In the genomic region with DNA sequence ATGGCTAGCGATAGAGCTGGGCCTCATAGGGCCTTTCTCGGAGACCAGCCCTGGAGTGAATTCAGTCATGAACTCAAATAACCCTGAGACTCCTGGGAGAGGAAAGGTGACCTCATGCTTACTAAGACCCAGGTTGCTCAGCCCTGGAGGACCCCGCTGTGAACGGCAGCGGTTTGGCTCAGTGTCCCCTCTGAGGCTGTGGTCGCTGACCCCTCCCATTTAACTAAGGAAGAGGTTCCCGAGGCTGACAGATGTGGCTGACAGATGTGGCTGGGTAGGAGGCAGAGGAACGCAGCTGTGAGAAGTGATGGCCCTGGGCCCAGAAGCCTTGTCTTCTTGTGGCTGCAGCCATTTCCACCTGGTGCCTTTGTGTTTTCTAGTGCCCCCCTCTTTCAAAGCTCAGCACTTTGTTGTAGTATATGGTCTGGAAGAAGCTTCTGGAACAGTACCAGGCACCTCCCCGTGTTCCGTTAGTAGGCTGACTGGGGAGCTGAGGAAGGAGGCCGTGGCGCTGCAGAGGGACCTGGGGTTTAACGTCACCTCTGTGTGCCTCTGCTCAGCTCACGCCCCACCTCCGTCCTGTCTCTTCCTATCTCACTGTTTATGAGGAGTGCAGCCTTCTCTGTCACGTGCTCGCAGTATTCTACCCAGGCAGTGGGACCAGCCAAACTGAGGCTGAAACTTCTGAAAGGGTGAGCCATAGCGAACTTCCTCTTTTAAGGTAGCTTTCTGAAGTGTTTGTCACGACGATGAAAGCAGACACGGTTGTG, we compare ENCODE assay signal across 9 mouse cellular contexts. TPM values are rescaled to one million over a fixed set of nuclear protein-coding genes. Genes with fewer than 3 reads are reported as not detected.
DNase-seq lines count a peak whose midpoint lies in the region; ATAC-seq and TF ChIP-seq lines count a peak whose summit lies in the region.
"Had no signal": no experiment of that assay in that cellular context is flagged by ENCODE, and none has a peak within 500 bp of the region (broad histone marks: within the 10 kb centered on the region; RNA-seq: fewer than 3 reads in every experiment).

No protein-coding gene starts in this region.

- WGBS in embryonic facial prominence, embryonic 13.5 days, result 60% methylated on average over 21 of the region's 21 CpGs
- WGBS in midbrain, postnatal 0 days, result 78% methylated on average over 21 of the region's 21 CpGs

- no peak overlapping the region for H3K9ac ChIP-seq in embryonic facial prominence, embryonic 13.5 days
- no peak overlapping the region for H3K9ac ChIP-seq in midbrain, postnatal 0 days (replicated peaks; ENCODE audit: low read length, poor library complexity, severe bottlenecking)

- no peak for ATAC-seq in embryonic facial prominence, embryonic 13.5 days (ENCODE audit: insufficient number of reproducible peaks, insufficient read depth, low FRiP score, low TSS enrichment, low read depth)
- ATAC-seq in hematopoietic stem cell, adult 5-6 weeks (replicated peaks in 1 of 2; ENCODE audit: insufficient read depth in 1 of 2, low FRiP score in 2 of 2, low TSS enrichment in 1 of 2, low read depth in 1 of 2, poor library complexity in 2 of 2, severe bottlenecking in 2 of 2), result peak; percentile 91 to 92
- ATAC-seq in midbrain, postnatal 0 days (ENCODE audit: low FRiP score), result no peak

- intact Hi-C loops in left cerebral cortex, postnatal 36 days (cut with DNase I), result no loop called here

- H3K27me3 ChIP-seq in embryonic facial prominence, embryonic 13.5 days, result no peaks in the 10 kb centered on the region
- H3K27me3 ChIP-seq in megakaryocyte, embryonic 14.5 days (replicated peaks), result peaks cover 45% of the 10 kb centered on the region
- no peaks in the 10 kb centered on the region for H3K27me3 ChIP-seq in midbrain, postnatal 0 days (ENCODE audit: insufficient read depth, low read length)

- H3K4me3 ChIP-seq in embryonic facial prominence, embryonic 13.5 days, result no peak overlapping the region
- H3K4me3 ChIP-seq in megakaryocyte, embryonic 14.5 days (replicated peaks), result peak overlapping the region; percentile 77
- H3K4me3 ChIP-seq in midbrain, postnatal 0 days (ENCODE audit: low read depth, low read length), result no peak overlapping the region

- H3K27ac ChIP-seq in embryonic facial prominence, embryonic 13.5 days, result peak overlapping the region; percentile 79
- no peak overlapping the region for H3K27ac ChIP-seq in midbrain, postnatal 0 days (ENCODE audit: low read depth, low read length)

- peaks cover 53% of the 10 kb centered on the region for H3K4me1 ChIP-seq in embryonic facial prominence, embryonic 13.5 days
- H3K4me1 ChIP-seq in megakaryocyte, embryonic 14.5 days, result peaks cover 8% of the 10 kb centered on the region; the same call in 1 of the 2 replicates
- no peaks in the 10 kb centered on the region for H3K4me1 ChIP-seq in midbrain, postnatal 0 days (ENCODE audit: insufficient read depth, low read length)

- H3K36me3 ChIP-seq in embryonic facial prominence, embryonic 13.5 days, result peaks cover 31% of the 10 kb centered on the region
- no peaks in the 10 kb centered on the region for H3K36me3 ChIP-seq in megakaryocyte, embryonic 14.5 days (replicated peaks; ENCODE audit: low read length)
- H3K36me3 ChIP-seq in midbrain, postnatal 0 days (ENCODE audit: insufficient read depth, low read length), result no peaks in the 10 kb centered on the region; the same call in 1 of the 2 replicates

- DNase-seq in CD4-positive, CD25-positive, alpha-beta regulatory T cell, adult 2 months (ENCODE audit: low read depth, low spot score), result peak; percentile 87
- no peak for DNase-seq in midbrain, postnatal 0 days (ENCODE audit: low spot score)
- no peak for DNase-seq in kidney, postnatal 14 days
- no peak for DNase-seq in left cerebral cortex, postnatal 36 days (ENCODE audit: low spot score in 2 of 2)
- no peak for DNase-seq in frontal cortex, postnatal 25 days (ENCODE audit: low spot score in 2 of 2)

- no peaks in the 10 kb centered on the region for H3K9me3 ChIP-seq in embryonic facial prominence, embryonic 13.5 days
- no peaks in the 10 kb centered on the region for H3K9me3 ChIP-seq in megakaryocyte, embryonic 14.5 days
- H3K9me3 ChIP-seq in midbrain, postnatal 0 days (ENCODE audit: low read length), result no peaks in the 10 kb centered on the region

- no peak for TF ChIP-seq CTCF in midbrain, postnatal 0 days (IDR thresholded peaks at IDR 0.05)

- H3K4me2 ChIP-seq in embryonic facial prominence, embryonic 13.5 days, result no peak overlapping the region
- no peak overlapping the region for H3K4me2 ChIP-seq in midbrain, postnatal 0 days (ENCODE audit: low read depth, low read length, poor library complexity, severe bottlenecking)

RNA-seq across cellular contexts. Expression of a gene that starts 48.1 kb away (rescaled TPM):
- 0.15 and 0.28 TPM in 2 replicates for polyA plus RNA-seq in embryonic facial prominence, embryonic 13.5 days (2015; fragmentation: Nextera tagmentation; extraction: Ambion mirVana)
- not detected in 2 replicates for total RNA-seq in hematopoietic stem cell, adult 5-6 weeks (2017)
- polyA plus RNA-seq in megakaryocyte, embryonic 14.5 days (2012; ENCODE audit: insufficient read depth, low replicate concordance), result not detected in 2 replicates
- 0.77 TPM in 1 of 2 replicates, not detected in the other for total RNA-seq in midbrain, postnatal 0 days (2014; rRNA removed)
- polyA plus RNA-seq in midbrain, postnatal 0 days (2015; fragmentation: Nextera tagmentation; extraction: Ambion mirVana), result 0.12 and 0.41 TPM in 2 replicates
- total RNA-seq in left cerebral cortex, postnatal 36 days (2021), result not detected
- polyA plus RNA-seq: neural tube, embryonic 14.5 days had no signal

Comparison
In these comparisons a context has a peak if more than half of its experiments do, and no peak if none do; other contexts are left out.
1. ATAC-seq: peak in hematopoietic stem cell, adult 5-6 weeks (2 of 2); none in embryonic facial prominence, embryonic 13.5 days (single experiment) and midbrain, postnatal 0 days (single experiment).